Mouse (Mus musculus) heart, embryonic 16.5 days (tissue): ENCODE data around the gene App. TPM values are rescaled to one million over a fixed set of nuclear protein-coding genes. Genes with fewer than 3 reads are reported as not detected.

ENCODE experiments used
- ATAC-seq: fragments of 200-750 bp; cut with Nextera tagmentation; replicated peaks from 2 replicates; pipeline ENCODE4 v1.8.0; 2017; ENCODE audit warnings: moderate number of reproducible peaks; ENCODE audit not compliant: insufficient read depth, low FRiP score; ENCODE audit errors: extremely low read depth
- H3K27ac ChIP-seq: fragments of 300-500 bp; sonication (generic); 2 replicates; pipeline ENCODE4 v1.5.1; 2014; ENCODE audit warnings: mild to moderate bottlenecking, low read length, control low read depth, moderate library complexity
- H3K27me3 ChIP-seq: fragments of 300-500 bp; sonication (generic); 2 replicates; pipeline ENCODE4 v1.6.1; 2014; ENCODE audit warnings: low read length, mixed read lengths; ENCODE audit not compliant: control insufficient read depth, insufficient read depth
- H3K36me3 ChIP-seq: fragments of 300-500 bp; sonication (generic); 2 replicates; pipeline ENCODE4 v1.6.1; 2014; ENCODE audit not compliant: control insufficient read depth, insufficient read depth
- H3K4me1 ChIP-seq: fragments of 300-500 bp; sonication (generic); 2 replicates; pipeline ENCODE4 v1.6.1; 2014; ENCODE audit warnings: low read length, mixed read lengths; ENCODE audit not compliant: control insufficient read depth, insufficient read depth
- H3K4me2 ChIP-seq: fragments of 300-500 bp; sonication (generic); 2 replicates; pipeline ENCODE4 v1.6.1; 2014; ENCODE audit warnings: low read depth, mild to moderate bottlenecking, control low read depth, low read length
- H3K4me3 ChIP-seq: fragments of 300-500 bp; sonication (generic); 2 replicates; pipeline ENCODE4 v1.5.1; 2014; ENCODE audit warnings: mild to moderate bottlenecking, control low read depth, low read length
- H3K9ac ChIP-seq: fragments of 300-500 bp; sonication (generic); 2 replicates; pipeline ENCODE4 v1.6.1; 2014; ENCODE audit warnings: low read length, control low read depth
- H3K9me3 ChIP-seq: fragments of 300-500 bp; sonication (generic); replicated peaks from 2 replicates; pipeline ENCODE4 v1.6.1; 2016; ENCODE audit warnings: low read length; ENCODE audit not compliant: control insufficient read depth
- WGBS: fragments of 180-500 bp; shearing (Covaris S2); extraction: QIAGEN DNeasy Blood & Tissue Kit; methylation state at CpG from one replicate; pipeline ENCODE4 v1.1.7; 2014; 5-methylcytosine and 5-hydroxymethylcytosine counted together
- polyA plus RNA-seq: library from polyadenylated mRNA; unstranded; fragments of >200 nt; fragmentation: Nextera tagmentation; extraction: Ambion mirVana; gene quantifications from 2 replicates; pipeline ENCODE4 v1.2.1, GENCODE M21; 2015

App gene
- polyA plus RNA-seq, 1 experiment from 2014 or later: 187 TPM

GRCm38 (mm10) chr16:85171976-85172570 lies 1.5 kb downstream of the App start:
- Histone ChIP-seq H3K27ac (peak overlapping the region; percentile 90), H3K4me3 (peak overlapping the region; percentile 88), H3K36me3 (no peaks in the 10 kb centered on the region), H3K9me3 (no peaks in the 10 kb centered on the region; the same call in 1 of the 2 replicates), H3K27me3 (no peaks in the 10 kb centered on the region), H3K4me2 (peak overlapping the region; percentile 66), H3K4me1 (peaks cover 29% of the 10 kb centered on the region), H3K9ac (peak overlapping the region; percentile 97)
- WGBS: 4% methylated on average over 10 of the region's 10 CpGs
- ATAC-seq: peak; percentile 37

- ATAC-seq: no peak
- peak overlapping the region; percentile 26; the same call in 1 of the 2 replicates for H3K9ac ChIP-seq
- H3K27ac ChIP-seq: no peak overlapping the region
- no peaks in the 10 kb centered on the region for H3K36me3 ChIP-seq
- H3K4me2 ChIP-seq: peak overlapping the region; percentile 46
- H3K4me1 ChIP-seq: peaks cover 30% of the 10 kb centered on the region
- H3K4me3 ChIP-seq: peak overlapping the region; percentile 18
- WGBS: 36% methylated on average over 19 of the region's 19 CpGs
- no peaks in the 10 kb centered on the region; the same call in 1 of the 2 replicates for H3K9me3 ChIP-seq
- no peaks in the 10 kb centered on the region for H3K27me3 ChIP-seq
Observed at GRCm38 (mm10) chr16:85170826-85171510, 2.6 kb downstream of the App start.

GRCm38 (mm10) chr16:85168821-85169220 lies 4.7 kb downstream of the App start:
- H3K4me2 ChIP-seq: no peak overlapping the region
- H3K27ac ChIP-seq: no peak overlapping the region
- no peaks in the 10 kb centered on the region for H3K36me3 ChIP-seq
- no peak for ATAC-seq
- peaks cover 36% of the 10 kb centered on the region for H3K4me1 ChIP-seq
- no peak overlapping the region for H3K9ac ChIP-seq
- 36% methylated on average over 5 of the region's 5 CpGs for WGBS
- no peaks in the 10 kb centered on the region for H3K9me3 ChIP-seq
- no peak overlapping the region for H3K4me3 ChIP-seq
- no peaks in the 10 kb centered on the region for H3K27me3 ChIP-seq

GRCm38 (mm10) chr16:85166205-85166604 lies 7.4 kb downstream of the App start:
- Histone ChIP-seq H3K27me3 (no peaks in the 10 kb centered on the region), H3K9ac (no peak overlapping the region), H3K4me1 (peaks cover 32% of the 10 kb centered on the region), H3K36me3 (no peaks in the 10 kb centered on the region), H3K27ac (no peak overlapping the region), H3K4me2 (no peak overlapping the region), H3K9me3 (no peaks in the 10 kb centered on the region), H3K4me3 (no peak overlapping the region)
- 71% methylated on average over 4 of the region's 4 CpGs for WGBS
- ATAC-seq: no peak

GRCm38 (mm10) chr16:85165631-85166030 lies 7.9 kb downstream of the App start:
- H3K27ac ChIP-seq: no peak overlapping the region
- no peaks in the 10 kb centered on the region for H3K9me3 ChIP-seq

GRCm38 (mm10) chr16:85165177-85165576 lies 8.4 kb downstream of the App start:
- Histone ChIP-seq H3K27ac (no peak overlapping the region), H3K9ac (no peak overlapping the region), H3K9me3 (no peaks in the 10 kb centered on the region), H3K27me3 (no peaks in the 10 kb centered on the region), H3K4me1 (peaks cover 26% of the 10 kb centered on the region), H3K4me2 (no peak overlapping the region), H3K36me3 (no peaks in the 10 kb centered on the region), H3K4me3 (no peak overlapping the region)
- no peak for ATAC-seq
- WGBS: 61% methylated on average over 7 of the region's 7 CpGs

More at GRCm38 (mm10) chr16:85165631-85166030, 7.9 kb downstream of the App start:
- no peaks in the 10 kb centered on the region for H3K36me3 ChIP-seq
- no peak for ATAC-seq
- peaks cover 27% of the 10 kb centered on the region for H3K4me1 ChIP-seq
- H3K9ac ChIP-seq: no peak overlapping the region
- no peaks in the 10 kb centered on the region for H3K27me3 ChIP-seq
- WGBS: 66% methylated on average over 7 of the region's 7 CpGs
- no peak overlapping the region for H3K4me3 ChIP-seq
- no peak overlapping the region for H3K4me2 ChIP-seq

GRCm38 (mm10) chr16:85162779-85163178 lies 10.8 kb downstream of the App start:
- no peaks in the 10 kb centered on the region for H3K9me3 ChIP-seq
- no peak overlapping the region for H3K27ac ChIP-seq
- no peaks in the 10 kb centered on the region for H3K36me3 ChIP-seq
- WGBS: 54% methylated on average over 6 of the region's 6 CpGs
- H3K4me1 ChIP-seq: peaks cover 19% of the 10 kb centered on the region
- no peak overlapping the region for H3K4me3 ChIP-seq
- no peaks in the 10 kb centered on the region for H3K27me3 ChIP-seq
- ATAC-seq: no peak
- no peak overlapping the region for H3K4me2 ChIP-seq
- H3K9ac ChIP-seq: no peak overlapping the region

- no peak overlapping the region for H3K4me2 ChIP-seq
- ATAC-seq: no peak
- H3K4me3 ChIP-seq: no peak overlapping the region
- H3K4me1 ChIP-seq: peaks cover 22% of the 10 kb centered on the region
- WGBS: 51% methylated on average over 2 of the region's 2 CpGs
- H3K9me3 ChIP-seq: no peaks in the 10 kb centered on the region
- no peak overlapping the region for H3K27ac ChIP-seq
- no peak overlapping the region for H3K9ac ChIP-seq
- no peaks in the 10 kb centered on the region for H3K36me3 ChIP-seq
- H3K27me3 ChIP-seq: no peaks in the 10 kb centered on the region
Observed at GRCm38 (mm10) chr16:85160140-85160539, 13.4 kb downstream of the App start.

GRCm38 (mm10) chr16:85157796-85158546 lies 15.6 kb downstream of the App start:
- H3K27ac ChIP-seq: peak overlapping the region; percentile 35
- H3K27me3 ChIP-seq: no peaks in the 10 kb centered on the region
- WGBS: 64% methylated on average over 11 of the region's 11 CpGs
- ATAC-seq: no peak
- no peak overlapping the region for H3K4me3 ChIP-seq
- no peaks in the 10 kb centered on the region for H3K9me3 ChIP-seq
- no peak overlapping the region for H3K4me2 ChIP-seq
- peaks cover 26% of the 10 kb centered on the region for H3K4me1 ChIP-seq
- no peaks in the 10 kb centered on the region for H3K36me3 ChIP-seq
- H3K9ac ChIP-seq: no peak overlapping the region
